Mouse (Mus musculus): Measurements from ENCODE around the gene Eras. TPM values are rescaled to one million over a fixed set of nuclear protein-coding genes. Genes with fewer than 3 reads are reported as not detected.

Eras gene
- polyA plus RNA-seq, 1 experiment from 2014 or later: not detected

GRCm38 (mm10) chrX:7904441-7904840 lies 24.0 kb downstream of the Eras start:
- DNase-seq (no peak), ATAC-seq (no peak)
- no peak overlapping the region for H3K9ac ChIP-seq (replicated peaks)
- no peaks in the 10 kb centered on the region for H3K9me3 ChIP-seq (ENCODE audit: low read length)
- 86% methylated on average over 5 of the region's 5 CpGs for WGBS (ENCODE audit: insufficient replicate concordance)
- H3K36me3 ChIP-seq (replicated peaks; ENCODE audit: insufficient read depth, low read length): 0 out of 2 replicates have a peak, but pooled peaks cover 3% of the 10 kb centered on the region
- no peak overlapping the region for H3K4me3 ChIP-seq (ENCODE audit: low read depth, low read length)
- no peak for TF ChIP-seq CTCF (IDR thresholded peaks at IDR 0.05; ENCODE audit: low read depth)
- TF ChIP-seq EP300 (IDR thresholded peaks at IDR 0.05; ENCODE audit: low read depth): no peak
- no peak overlapping the region for H3K27ac ChIP-seq (ENCODE audit: low read depth)
- H3K4me2 ChIP-seq (ENCODE audit: low read depth, low read length): no peak overlapping the region
- no peaks in the 10 kb centered on the region for H3K27me3 ChIP-seq (ENCODE audit: insufficient read depth, low read length)
- no peaks in the 10 kb centered on the region; the same call in 1 of the 2 replicates for H3K4me1 ChIP-seq (ENCODE audit: insufficient read depth)

- peak within 1 kb of the TSS; percentile 69 for H3K4me3 ChIP-seq (ENCODE audit: low read depth, low read length)
- H3K4me1 ChIP-seq (ENCODE audit: insufficient read depth): peaks cover 3% of the 10 kb centered on the region
- TF ChIP-seq CTCF (IDR thresholded peaks at IDR 0.05; ENCODE audit: low read depth) (no peak), EP300 (IDR thresholded peaks at IDR 0.05; ENCODE audit: low read depth) (peak; percentile 55; the same call in 1 of the 2 replicates)
- 13% methylated on average over 62 of the region's 62 CpGs for WGBS (ENCODE audit: insufficient replicate concordance)
- peak within 1 kb of the TSS; percentile 87 for H3K27ac ChIP-seq (ENCODE audit: low read depth)
- H3K9me3 ChIP-seq (ENCODE audit: low read length): no peaks in the 10 kb centered on the region
- H3K36me3 ChIP-seq (replicated peaks; ENCODE audit: insufficient read depth, low read length): no peaks in the 10 kb centered on the region; the same call in 1 of the 2 replicates
- peak within 1 kb of the TSS; percentile 66 for H3K9ac ChIP-seq (replicated peaks)
- peak within 1 kb of the TSS; percentile 74 for H3K4me2 ChIP-seq (ENCODE audit: low read depth, low read length)
- DNase-seq (peak; percentile 88), ATAC-seq (peak; percentile 97)
- H3K27me3 ChIP-seq (ENCODE audit: insufficient read depth, low read length): no peaks in the 10 kb centered on the region
Measured at GRCm38 (mm10) chrX:7898880-7899874, 29.2 kb downstream of the Eras start, which contains the start of the genes Pqbp1 and Timm17b. Pqbp1 (minus strand) TSS chrX:7899269. Timm17b (plus strand) TSS chrX:7899357.

- H3K27ac ChIP-seq (ENCODE audit: low read depth): peak overlapping the region; percentile 87
Measured at GRCm38 (mm10) chrX:7898211-7898610, 30.2 kb downstream of the Eras start.

GRCm38 (mm10) chrX:7883841-7884567 lies 44.4 kb downstream of the Eras start, which contains the start of gene Slc35a2:
Slc35a2 (plus strand) TSS chrX:7884028.
- no peak for TF ChIP-seq EP300 (IDR thresholded peaks at IDR 0.05; ENCODE audit: low read depth)
- peak; percentile 41 for TF ChIP-seq CTCF (IDR thresholded peaks at IDR 0.05; ENCODE audit: low read depth)
- Histone ChIP-seq H3K27ac (ENCODE audit: low read depth) (peak within 1 kb of the TSS; percentile 75), H3K4me3 (ENCODE audit: low read depth, low read length) (peak within 1 kb of the TSS; percentile 60), H3K4me1 (ENCODE audit: insufficient read depth) (peaks cover 8% of the 10 kb centered on the region), H3K27me3 (ENCODE audit: insufficient read depth, low read length) (no peaks in the 10 kb centered on the region), H3K9me3 (ENCODE audit: low read length) (no peaks in the 10 kb centered on the region), H3K9ac (replicated peaks) (peak within 1 kb of the TSS; percentile 64), H3K4me2 (ENCODE audit: low read depth, low read length) (peak within 1 kb of the TSS; percentile 75), H3K36me3 (replicated peaks; ENCODE audit: insufficient read depth, low read length) (no peaks in the 10 kb centered on the region)
- DNase-seq (peak; percentile 80), ATAC-seq (peak; percentile 98)
- WGBS (ENCODE audit: insufficient replicate concordance): 12% methylated on average over 49 of the region's 49 CpGs

More at GRCm38 (mm10) chrX:7898211-7898610, 30.2 kb downstream of the Eras start:
- H3K36me3 ChIP-seq (replicated peaks; ENCODE audit: insufficient read depth, low read length): no peaks in the 10 kb centered on the region; the same call in none of the 2 replicates
- H3K4me3 ChIP-seq (ENCODE audit: low read depth, low read length): peak overlapping the region; percentile 69
- peak overlapping the region; percentile 66 for H3K9ac ChIP-seq (replicated peaks)
- no peak for TF ChIP-seq EP300 (IDR thresholded peaks at IDR 0.05; ENCODE audit: low read depth)
- TF ChIP-seq CTCF (IDR thresholded peaks at IDR 0.05; ENCODE audit: low read depth): no peak
- DNase-seq (no peak), ATAC-seq (no peak)
- H3K9me3 ChIP-seq (ENCODE audit: low read length): no peaks in the 10 kb centered on the region
- 22% methylated on average over 13 of the region's 13 CpGs for WGBS (ENCODE audit: insufficient replicate concordance)
- peaks cover 3% of the 10 kb centered on the region for H3K4me1 ChIP-seq (ENCODE audit: insufficient read depth)
- peak overlapping the region; percentile 74 for H3K4me2 ChIP-seq (ENCODE audit: low read depth, low read length)
- H3K27me3 ChIP-seq (ENCODE audit: insufficient read depth, low read length): no peaks in the 10 kb centered on the region

GRCm38 (mm10) chrX:7879819-7880218 lies 48.6 kb downstream of the Eras start:
- WGBS (ENCODE audit: insufficient replicate concordance): 7% methylated on average over 11 of the region's 11 CpGs
- Histone ChIP-seq H3K9me3 (ENCODE audit: low read length) (no peaks in the 10 kb centered on the region), H3K9ac (replicated peaks) (no peak overlapping the region), H3K4me1 (ENCODE audit: insufficient read depth) (peaks cover 7% of the 10 kb centered on the region), H3K27ac (ENCODE audit: low read depth) (no peak overlapping the region), H3K4me2 (ENCODE audit: low read depth, low read length) (peak overlapping the region; percentile 84; the same call in 1 of the 2 replicates), H3K27me3 (ENCODE audit: insufficient read depth, low read length) (no peaks in the 10 kb centered on the region), H3K36me3 (replicated peaks; ENCODE audit: insufficient read depth, low read length) (no peaks in the 10 kb centered on the region), H3K4me3 (ENCODE audit: low read depth, low read length) (no peak overlapping the region)
- TF ChIP-seq CTCF (IDR thresholded peaks at IDR 0.05; ENCODE audit: low read depth): peak; percentile 62
- TF ChIP-seq EP300 (IDR thresholded peaks at IDR 0.05; ENCODE audit: low read depth): no peak
- ATAC-seq (no peak), DNase-seq (peak; percentile 65)

Measured in liver, postnatal 0 days (tissue).